Mouse (Mus musculus) limb, embryonic 12.5 days (tissue): ENCODE results near the gene Cdh20. TPM values are rescaled to one million over a fixed set of nuclear protein-coding genes. Genes with fewer than 3 reads are reported as not detected.
A peak's percentile ranks its signal among the peaks of the same experiment; 100 is the strongest.

ENCODE experiments used
- ATAC-seq: fragments of 200-750 bp; cut with Nextera tagmentation; 2 replicates; pipeline ENCODE4 v1.8.0; 2017; ENCODE audit warnings: low read depth, moderate TSS enrichment; ENCODE audit not compliant: insufficient number of reproducible peaks, insufficient read depth, low FRiP score, low TSS enrichment
- H3K27ac ChIP-seq: fragments of 300-500 bp; sonication (generic); 2 replicates; pipeline ENCODE4 v1.5.1; 2016; ENCODE audit warnings: mild to moderate bottlenecking, moderate library complexity
- H3K27me3 ChIP-seq: fragments of 300-500 bp; sonication (generic); 2 replicates; pipeline ENCODE4 v1.6.1; 2016; ENCODE audit warnings: mild to moderate bottlenecking, moderate library complexity
- H3K36me3 ChIP-seq: fragments of 300-500 bp; sonication (generic); 2 replicates; pipeline ENCODE4 v1.6.1; 2016; ENCODE audit warnings: mild to moderate bottlenecking, moderate library complexity
- H3K4me1 ChIP-seq: fragments of 300-500 bp; sonication (generic); replicated peaks from 2 replicates; pipeline ENCODE4 v1.6.1; 2016
- H3K4me2 ChIP-seq: fragments of 300-500 bp; sonication (generic); 2 replicates; pipeline ENCODE4 v1.6.1; 2016; ENCODE audit warnings: mild to moderate bottlenecking, moderate library complexity
- H3K4me3 ChIP-seq: fragments of 300-500 bp; sonication (generic); replicated peaks from 2 replicates; pipeline ENCODE4 v1.5.1; 2016; ENCODE audit warnings: mild to moderate bottlenecking
- H3K9ac ChIP-seq: fragments of 300-500 bp; sonication (generic); replicated peaks from 2 replicates; pipeline ENCODE4 v1.6.1; 2016; ENCODE audit warnings: mild to moderate bottlenecking, moderate library complexity
- H3K9me3 ChIP-seq: fragments of 300-500 bp; sonication (generic); 2 replicates; pipeline ENCODE4 v1.6.1; 2016; ENCODE audit warnings: mild to moderate bottlenecking, moderate library complexity
- WGBS: fragments of 180-500 bp; shearing (Covaris S2); methylation state at CpG from one replicate; pipeline ENCODE4 v1.1.7; 2016; 5-methylcytosine and 5-hydroxymethylcytosine counted together
- polyA plus RNA-seq: library from polyadenylated mRNA; unstranded; fragments of >200 nt; fragmentation: Nextera tagmentation; extraction: Ambion mirVana; gene quantifications from 2 replicates; pipeline ENCODE4 v1.2.1, GENCODE M21; 2016

The Cdh20 gene
- polyA plus RNA-seq, 1 experiment from 2014 or later, result 0.13 TPM

DNA sequence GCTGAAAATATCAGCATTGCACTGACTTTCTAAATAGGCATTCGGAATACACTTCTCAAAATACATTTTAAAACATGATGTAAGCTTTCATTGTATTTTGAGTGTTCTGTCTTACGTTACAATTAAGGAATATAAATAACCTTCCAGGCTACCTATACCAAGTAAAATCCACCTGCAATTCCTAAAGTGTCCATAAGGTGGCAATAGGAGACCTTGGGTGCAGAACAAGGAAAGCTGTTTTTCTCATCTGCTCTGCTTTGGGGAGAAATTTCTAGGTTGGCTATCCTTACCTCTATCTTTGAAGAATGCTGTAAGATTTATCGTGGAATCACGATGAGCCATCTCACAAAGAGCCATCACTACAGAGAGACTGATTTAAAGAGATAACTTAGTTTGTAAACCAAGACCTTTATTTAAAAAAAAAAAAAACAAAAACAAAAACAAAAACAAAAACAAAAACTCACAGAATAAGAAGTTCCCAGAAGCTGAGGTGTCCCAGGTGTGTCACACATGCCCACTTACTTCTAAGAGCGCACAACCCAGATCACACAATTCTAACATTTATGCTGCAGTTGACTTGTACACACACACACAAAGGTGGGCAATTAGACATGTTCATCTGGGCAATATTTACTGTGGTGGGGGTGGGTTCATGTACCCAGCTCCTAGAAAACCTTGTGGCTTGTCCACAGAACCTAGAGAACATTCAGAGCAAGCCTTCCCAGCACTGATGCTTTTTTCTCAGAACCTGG, 218.1 kb downstream of the Cdh20 start:
- H3K4me1 ChIP-seq, result no peaks in the 10 kb centered on the region
- 30% methylated on average over 5 of the region's 5 CpGs for WGBS

DNA sequence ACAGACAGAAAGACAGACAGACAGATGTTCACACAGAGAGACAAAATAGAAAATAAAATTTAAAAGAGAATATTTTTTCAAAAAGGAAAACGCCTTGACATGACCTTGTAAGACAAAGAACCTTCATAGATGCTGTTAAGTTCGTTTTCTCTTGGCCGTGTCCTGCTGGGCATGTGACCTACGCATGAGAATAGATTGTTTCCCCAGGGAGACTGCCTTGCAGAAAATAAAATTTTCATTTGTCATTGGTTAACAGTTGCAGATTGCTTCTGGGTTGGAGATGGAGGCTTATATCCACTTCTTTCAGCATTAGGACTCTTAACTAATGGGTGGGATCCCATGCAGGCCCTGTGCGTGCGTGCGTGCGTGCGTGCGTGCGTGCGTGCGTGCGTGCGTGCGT, 219.2 kb downstream of the Cdh20 start:
- Histone ChIP-seq H3K27ac (no peak overlapping the region), H3K9me3 (no peaks in the 10 kb centered on the region), H3K27me3 (no peaks in the 10 kb centered on the region), H3K4me1 (no peaks in the 10 kb centered on the region), H3K4me2 (no peak overlapping the region), H3K4me3 (no peak overlapping the region), H3K9ac (no peak overlapping the region), H3K36me3 (no peaks in the 10 kb centered on the region)
- no peak for ATAC-seq
- 89% methylated on average over 16 of the region's 16 CpGs for WGBS

More for the DNA sequence above, 218.1 kb downstream of the Cdh20 start:
- H3K4me2 ChIP-seq, result no peak overlapping the region
- H3K27me3 ChIP-seq, result no peaks in the 10 kb centered on the region
- no peak; the same call in 1 of the 2 replicates for ATAC-seq
- no peaks in the 10 kb centered on the region for H3K9me3 ChIP-seq
- no peak overlapping the region for H3K9ac ChIP-seq
- no peaks in the 10 kb centered on the region for H3K36me3 ChIP-seq
- H3K27ac ChIP-seq, result no peak overlapping the region
- no peak overlapping the region for H3K4me3 ChIP-seq

DNA sequence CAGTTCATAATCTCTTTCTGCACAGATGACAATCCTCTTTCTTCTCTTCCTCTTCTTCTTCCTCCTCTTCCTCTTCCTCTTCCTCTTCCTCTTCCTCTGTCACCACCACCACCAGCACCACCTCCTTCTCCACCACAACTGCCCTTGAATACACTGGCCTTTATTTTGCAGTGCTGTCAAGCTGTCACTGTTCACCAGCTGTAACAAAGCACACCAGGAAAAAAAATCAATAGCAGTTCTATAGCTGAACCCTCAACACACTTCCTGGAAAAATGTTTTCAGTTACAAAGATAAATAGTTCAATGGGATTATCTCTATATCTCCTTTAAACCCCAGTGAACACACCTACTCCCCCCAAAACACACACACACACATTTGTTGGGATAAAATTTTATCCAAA, 224.1 kb downstream of the Cdh20 start:
- H3K4me1 ChIP-seq, result no peaks in the 10 kb centered on the region
- no peak overlapping the region for H3K9ac ChIP-seq
- H3K4me2 ChIP-seq, result no peak overlapping the region
- 0 out of 2 replicates have a peak, but pooled peaks cover 4% of the 10 kb centered on the region for H3K27me3 ChIP-seq
- no peak for ATAC-seq
- H3K36me3 ChIP-seq, result no peaks in the 10 kb centered on the region
- H3K4me3 ChIP-seq, result no peak overlapping the region
- H3K27ac ChIP-seq, result no peak overlapping the region
- no peaks in the 10 kb centered on the region for H3K9me3 ChIP-seq

DNA sequence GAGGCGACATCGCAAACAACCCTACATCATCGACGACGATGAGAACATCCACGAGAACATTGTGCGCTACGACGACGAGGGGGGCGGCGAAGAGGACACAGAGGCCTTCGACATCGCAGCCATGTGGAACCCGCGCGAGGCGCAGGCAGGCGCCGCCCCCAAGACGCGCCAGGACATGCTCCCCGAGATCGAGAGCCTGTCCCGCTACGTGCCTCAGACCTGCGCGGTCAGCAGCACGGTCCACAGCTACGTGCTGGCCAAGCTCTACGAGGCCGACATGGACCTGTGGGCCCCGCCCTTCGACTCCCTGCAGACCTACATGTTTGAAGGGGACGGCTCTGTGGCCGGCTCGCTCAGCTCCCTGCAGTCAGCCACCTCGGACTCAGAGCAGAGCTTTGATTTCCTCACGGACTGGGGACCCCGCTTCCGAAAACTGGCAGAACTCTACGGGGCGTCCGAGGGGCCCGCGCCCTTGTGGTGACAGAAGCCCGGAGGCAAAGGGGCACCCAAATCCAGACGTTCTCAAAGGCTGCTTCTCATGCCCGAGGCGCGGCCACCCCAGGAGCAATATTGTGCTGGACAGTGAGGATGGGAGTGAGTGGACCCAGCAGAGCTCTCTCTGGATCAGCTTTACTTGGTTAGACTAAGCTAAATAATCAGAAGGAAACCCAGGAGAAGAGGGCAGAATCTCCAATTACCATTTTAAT, 225.7 kb downstream of the Cdh20 start:
- H3K4me1 ChIP-seq, result no peaks in the 10 kb centered on the region
- WGBS, result 7% methylated on average over 51 of the region's 51 CpGs
- H3K4me2 ChIP-seq, result peak overlapping the region; percentile 87
- 0 out of 2 replicates have a peak, but pooled peaks cover 4% of the 10 kb centered on the region for H3K27me3 ChIP-seq
- no peak overlapping the region for H3K27ac ChIP-seq
- ATAC-seq, result peak; percentile 84
- peak overlapping the region; percentile 57 for H3K9ac ChIP-seq
- H3K9me3 ChIP-seq, result no peaks in the 10 kb centered on the region
- H3K36me3 ChIP-seq, result no peaks in the 10 kb centered on the region
- peak overlapping the region; percentile 46 for H3K4me3 ChIP-seq

DNA sequence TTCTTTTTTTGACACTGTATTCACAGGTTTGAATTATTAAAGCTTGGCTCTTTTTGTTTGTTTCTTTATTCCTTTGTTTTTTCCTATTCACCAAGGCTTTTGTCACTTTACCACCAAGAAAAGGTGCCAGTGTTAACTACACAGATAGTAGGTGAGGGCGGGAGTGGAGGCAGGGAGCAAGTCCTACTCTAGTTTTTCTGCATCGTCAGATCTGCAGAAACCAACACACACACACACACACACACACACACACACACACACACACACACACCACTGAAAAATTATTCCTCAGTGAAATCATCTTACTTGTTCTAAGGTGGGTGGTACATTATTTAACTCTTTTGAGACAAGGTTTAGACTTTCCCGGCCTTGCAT, 226.3 kb downstream of the Cdh20 start:
- H3K4me1 ChIP-seq, result no peaks in the 10 kb centered on the region
- 77% methylated on average over 3 of the region's 3 CpGs for WGBS
- no peak overlapping the region for H3K9ac ChIP-seq
- H3K4me2 ChIP-seq, result peak overlapping the region; percentile 87
- H3K4me3 ChIP-seq, result no peak overlapping the region
- H3K36me3 ChIP-seq, result no peaks in the 10 kb centered on the region
- ATAC-seq, result no peak
- 0 out of 2 replicates have a peak, but pooled peaks cover 4% of the 10 kb centered on the region for H3K27me3 ChIP-seq
- no peaks in the 10 kb centered on the region for H3K9me3 ChIP-seq
- no peak overlapping the region for H3K27ac ChIP-seq

DNA sequence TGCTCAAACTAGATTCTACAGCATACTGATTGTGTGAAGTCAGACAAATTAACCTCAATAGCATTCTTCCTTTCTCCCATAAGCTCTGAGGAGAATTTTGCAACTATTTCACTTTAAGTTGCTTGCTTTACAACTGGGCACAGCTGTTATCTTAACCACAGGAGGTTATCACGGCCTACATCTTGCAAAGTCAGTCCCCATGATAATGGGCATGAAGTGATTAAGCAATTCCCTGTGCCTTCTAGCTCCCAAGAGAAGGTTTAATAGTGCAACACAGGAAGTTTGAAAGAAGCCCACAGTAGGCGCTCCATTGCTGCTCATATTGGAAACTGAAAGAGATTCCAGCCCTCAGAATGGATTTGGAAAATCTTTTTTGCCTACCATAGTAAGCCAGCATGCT, 229.5 kb downstream of the Cdh20 start:
- H3K4me2 ChIP-seq, result no peak overlapping the region
- H3K4me1 ChIP-seq, result no peaks in the 10 kb centered on the region
- WGBS, result 76% methylated on average over 2 of the region's 2 CpGs
- H3K27me3 ChIP-seq, result 0 out of 2 replicates have a peak, but pooled peaks cover 4% of the 10 kb centered on the region
- no peak overlapping the region for H3K27ac ChIP-seq
- no peaks in the 10 kb centered on the region for H3K9me3 ChIP-seq
- no peak overlapping the region for H3K9ac ChIP-seq
- no peaks in the 10 kb centered on the region for H3K36me3 ChIP-seq
- ATAC-seq, result no peak
- no peak overlapping the region for H3K4me3 ChIP-seq

DNA sequence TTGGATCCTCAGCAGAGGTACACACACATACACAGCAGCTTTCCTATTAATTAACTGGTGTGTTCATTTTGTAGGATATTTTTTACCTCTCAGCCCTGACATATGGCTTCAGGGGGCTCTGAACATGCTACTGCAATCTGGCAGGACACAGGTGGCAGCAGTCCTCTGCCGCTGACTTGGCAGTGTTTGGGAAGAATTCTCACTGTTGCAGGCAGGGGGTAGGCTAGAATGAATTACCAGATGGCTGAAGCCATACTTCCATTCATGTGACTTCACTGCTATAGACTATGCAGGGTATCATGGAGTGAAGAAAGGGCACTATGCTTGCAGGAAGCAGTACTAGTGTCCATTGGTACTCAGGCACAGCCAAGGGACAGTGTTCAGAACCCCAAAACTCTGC, 233.8 kb downstream of the Cdh20 start:
- H3K36me3 ChIP-seq, result no peaks in the 10 kb centered on the region
- no peak for ATAC-seq
- H3K4me3 ChIP-seq, result no peak overlapping the region
- no peaks in the 10 kb centered on the region for H3K27me3 ChIP-seq
- 39% methylated on average over 1 of the region's 1 CpGs for WGBS
- H3K9me3 ChIP-seq, result no peaks in the 10 kb centered on the region
- H3K27ac ChIP-seq, result no peak overlapping the region
- H3K4me1 ChIP-seq, result no peaks in the 10 kb centered on the region
- H3K4me2 ChIP-seq, result no peak overlapping the region
- no peak overlapping the region for H3K9ac ChIP-seq

DNA sequence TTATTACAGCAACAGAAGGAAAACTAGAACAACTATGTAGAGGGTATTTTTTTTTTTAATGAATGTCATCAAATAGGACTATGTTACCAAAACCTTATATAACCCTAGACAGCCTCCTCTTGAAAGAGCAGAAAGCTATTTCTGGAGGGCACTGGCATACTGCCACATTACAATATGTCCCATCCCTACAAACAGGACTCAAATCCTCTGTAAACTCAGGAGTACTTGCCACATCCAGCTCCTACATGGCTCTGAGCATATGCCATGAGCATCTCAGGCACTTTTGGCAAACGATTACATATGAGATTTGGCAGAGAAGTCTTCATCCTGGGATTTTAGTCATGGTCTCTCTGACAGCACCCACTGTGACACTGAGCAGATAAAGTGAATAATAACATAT, 235.5 kb downstream of the Cdh20 start:
- H3K36me3 ChIP-seq, result no peaks in the 10 kb centered on the region
- 88% methylated on average over 1 of the region's 1 CpGs for WGBS
- no peaks in the 10 kb centered on the region for H3K4me1 ChIP-seq
- H3K27ac ChIP-seq, result no peak overlapping the region
- no peak overlapping the region for H3K4me3 ChIP-seq
- H3K27me3 ChIP-seq, result no peaks in the 10 kb centered on the region
- no peaks in the 10 kb centered on the region for H3K9me3 ChIP-seq
- H3K9ac ChIP-seq, result no peak overlapping the region
- ATAC-seq, result no peak
- H3K4me2 ChIP-seq, result no peak overlapping the region

DNA sequence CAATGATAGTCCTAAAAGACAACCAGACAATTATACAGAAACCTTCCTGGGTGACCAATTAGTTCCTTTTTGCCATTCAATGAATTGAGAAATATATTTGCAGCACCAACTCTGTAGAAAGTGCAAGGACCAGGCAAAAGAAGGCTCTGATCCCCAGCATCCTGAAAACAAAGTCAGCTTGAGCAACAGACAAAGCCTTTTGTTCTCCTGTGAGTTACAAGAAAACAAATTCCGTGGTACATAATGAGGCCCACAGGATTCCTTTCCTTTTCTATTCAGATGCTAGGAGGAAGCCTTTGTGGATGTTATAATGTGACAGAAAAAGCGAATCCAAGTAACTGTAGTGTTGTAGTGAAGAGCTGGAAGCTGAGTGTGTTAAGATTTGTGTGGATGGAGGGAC, 244.3 kb downstream of the Cdh20 start:
- WGBS, result 40% methylated on average over 2 of the region's 2 CpGs
- H3K4me2 ChIP-seq, result no peak overlapping the region

DNA sequence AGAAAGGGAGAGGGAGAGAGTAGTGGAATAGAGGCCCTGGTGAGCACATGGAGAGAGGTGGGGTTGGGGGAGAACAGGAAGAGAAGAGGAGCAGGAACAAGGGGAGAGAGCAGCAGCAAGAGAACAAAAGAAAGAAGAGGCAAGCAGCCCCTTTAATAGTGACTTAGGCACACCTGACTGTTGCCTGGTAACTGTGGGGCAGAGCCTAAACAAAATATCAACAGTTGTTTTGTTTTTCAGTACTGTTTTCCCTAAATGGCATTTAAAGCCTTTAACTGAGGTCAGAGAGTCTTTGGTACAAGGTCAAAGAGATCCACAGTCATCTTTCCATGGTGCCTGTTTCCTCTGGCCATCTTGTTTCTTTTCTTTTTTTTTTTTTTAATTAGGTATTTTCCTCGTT, 245.0 kb downstream of the Cdh20 start:
- H3K9me3 ChIP-seq, result no peaks in the 10 kb centered on the region
- H3K4me1 ChIP-seq, result no peaks in the 10 kb centered on the region
- H3K27me3 ChIP-seq, result no peaks in the 10 kb centered on the region
- H3K9ac ChIP-seq, result no peak overlapping the region
- H3K4me2 ChIP-seq, result no peak overlapping the region
- no peak overlapping the region for H3K4me3 ChIP-seq
- no peak overlapping the region for H3K27ac ChIP-seq
- 80% methylated on average over 1 of the region's 1 CpGs for WGBS
- no peak for ATAC-seq
- H3K36me3 ChIP-seq, result no peaks in the 10 kb centered on the region

More for the DNA sequence above, 244.3 kb downstream of the Cdh20 start:
- Histone ChIP-seq H3K4me1 (no peaks in the 10 kb centered on the region), H3K27ac (no peak overlapping the region), H3K36me3 (no peaks in the 10 kb centered on the region), H3K4me3 (no peak overlapping the region), H3K27me3 (no peaks in the 10 kb centered on the region), H3K9me3 (no peaks in the 10 kb centered on the region), H3K9ac (no peak overlapping the region)
- no peak for ATAC-seq

DNA sequence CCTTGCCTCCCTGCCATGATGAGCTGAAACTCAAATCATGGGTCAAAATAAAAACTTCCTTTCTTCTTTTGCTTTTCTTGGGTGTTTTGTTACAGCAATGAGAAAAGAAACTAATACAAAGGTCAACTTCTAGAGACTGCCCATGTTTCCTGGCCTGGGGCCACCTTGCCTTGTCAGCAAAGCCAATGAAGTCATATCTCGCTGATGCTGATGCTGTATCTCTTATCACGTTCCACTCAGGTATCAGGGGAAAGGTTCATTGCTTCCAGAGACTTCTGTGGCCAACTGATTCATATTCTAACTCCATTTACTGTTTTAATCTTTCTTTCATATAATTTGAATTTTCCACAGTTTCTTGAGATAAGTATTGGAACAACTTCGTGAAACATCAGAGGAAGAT, 273.3 kb downstream of the Cdh20 start:
- no peak for ATAC-seq
- Histone ChIP-seq H3K4me2 (no peak overlapping the region), H3K36me3 (no peaks in the 10 kb centered on the region), H3K4me3 (no peak overlapping the region), H3K4me1 (no peaks in the 10 kb centered on the region), H3K9ac (no peak overlapping the region), H3K27ac (no peak overlapping the region), H3K9me3 (no peaks in the 10 kb centered on the region), H3K27me3 (no peaks in the 10 kb centered on the region)
- WGBS, result 88% methylated on average over 3 of the region's 3 CpGs
